Mouse (Mus musculus): ENCODE measurements around the gene Mrpl55. TPM values are rescaled to one million over a fixed set of nuclear protein-coding genes. Genes with fewer than 3 reads are reported as not detected.

Gene Mrpl55
- 87.4 and 96.7 TPM in 2 replicates for polyA plus RNA-seq (2014; fragmentation: Nextera tagmentation; extraction: Ambion mirVana)

DNA sequence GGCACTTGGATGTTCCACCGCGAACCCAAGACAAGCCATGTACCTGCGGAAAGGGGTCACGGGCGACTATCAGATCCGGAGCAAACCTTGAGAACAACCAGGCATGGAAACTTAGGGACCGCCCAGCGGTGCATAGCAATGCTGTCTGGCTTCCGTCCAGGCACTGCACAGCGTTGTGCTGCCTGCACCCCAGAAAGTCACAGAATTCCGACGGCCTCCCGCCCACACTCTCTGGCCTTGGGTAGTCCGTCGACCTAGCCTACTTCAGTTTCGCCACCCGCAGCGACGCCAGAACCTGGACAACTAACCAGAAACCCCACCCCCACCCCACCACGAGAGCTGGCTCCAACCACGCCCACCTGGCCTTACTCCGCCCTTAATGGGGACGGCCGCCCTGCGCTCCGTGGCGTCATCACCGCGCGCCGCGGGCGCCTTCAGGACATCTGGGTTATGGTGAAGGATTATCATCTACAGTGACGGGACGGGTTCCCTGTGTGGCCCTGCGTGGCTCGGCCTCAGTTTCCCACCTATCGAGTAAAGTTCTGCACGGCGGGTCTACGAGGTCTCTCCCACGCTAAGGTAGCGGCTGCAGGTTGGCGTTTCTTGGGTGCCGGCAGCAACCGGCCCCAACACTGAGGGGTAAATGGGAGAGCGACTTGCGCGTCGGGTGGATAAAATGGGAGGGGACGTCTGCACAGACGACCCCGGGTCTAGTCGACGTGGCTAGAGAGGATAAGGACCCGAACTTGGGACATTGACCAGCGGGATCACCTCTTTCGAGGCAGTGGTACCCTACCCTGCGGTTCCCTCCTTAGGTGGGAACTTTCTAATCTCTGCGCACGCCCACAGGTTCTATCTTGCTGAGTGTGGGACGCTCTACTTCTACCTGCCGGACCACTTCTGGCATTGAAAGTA is at the start of gene Mrpl55:
TSS of gene Mrpl55 (plus strand) at position 406 of the 915 bp plus-strand sequence.
- no peaks in the 10 kb centered on the region for H3K9me3 ChIP-seq (ENCODE audit: control insufficient read depth, low read length)
- H3K27me3 ChIP-seq (ENCODE audit: control insufficient read depth, insufficient read depth, low read length), result no peaks in the 10 kb centered on the region
- H3K27ac ChIP-seq (ENCODE audit: low read depth, low read length), result no peak within 1 kb of the TSS
- H3K36me3 ChIP-seq (ENCODE audit: control insufficient read depth, insufficient read depth, low read length), result 0 out of 2 replicates have a peak, but pooled peaks cover 2% of the 10 kb centered on the region
- peak within 1 kb of the TSS; percentile 83 for H3K4me3 ChIP-seq (ENCODE audit: low read depth, low read length)
- H3K4me1 ChIP-seq (replicated peaks; ENCODE audit: control insufficient read depth, insufficient read depth, low read length), result no peaks in the 10 kb centered on the region; the same call in 1 of the 2 replicates
- peak within 1 kb of the TSS; percentile 84 for H3K4me2 ChIP-seq (replicated peaks; ENCODE audit: low read depth, low read length)
- ATAC-seq (ENCODE audit: low FRiP score), result peak; percentile 91
- peak; percentile 98 for DNase-seq (ENCODE audit: low spot score)
- H3K9ac ChIP-seq (ENCODE audit: low read depth, low read length), result peak within 1 kb of the TSS; percentile 75
- WGBS, result under 1% methylated on average over 63 of the region's 63 CpGs

DNA sequence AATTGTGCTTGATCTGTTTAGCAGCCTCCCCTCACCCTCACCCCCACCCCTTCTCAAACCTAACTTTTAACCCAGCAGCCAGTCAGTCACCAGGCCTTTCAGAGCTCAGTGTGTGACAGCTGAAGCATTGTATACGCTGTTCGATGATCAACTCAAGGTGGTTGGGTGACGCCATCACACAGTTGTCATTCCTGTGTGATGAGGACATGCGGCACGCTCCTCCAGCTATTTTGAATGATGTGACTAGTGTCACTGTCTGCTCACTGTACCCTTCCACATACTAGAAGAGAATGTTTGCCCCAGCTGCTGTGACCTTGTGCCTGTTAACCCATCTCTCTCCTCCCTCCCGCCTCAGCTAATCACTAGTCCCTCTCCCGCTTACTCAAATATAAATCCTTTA is 48.1 kb upstream of the Mrpl55 start:
- no peak overlapping the region for H3K4me2 ChIP-seq (replicated peaks; ENCODE audit: low read depth, low read length)
- 92% methylated on average over 7 of the region's 7 CpGs for WGBS
- peaks cover 2% of the 10 kb centered on the region; the same call in 1 of the 2 replicates for H3K36me3 ChIP-seq (ENCODE audit: control insufficient read depth, insufficient read depth, low read length)
- H3K9ac ChIP-seq (ENCODE audit: low read depth, low read length), result no peak overlapping the region
- H3K27ac ChIP-seq (ENCODE audit: low read depth, low read length), result no peak overlapping the region
- ATAC-seq (ENCODE audit: low FRiP score) (no peak), DNase-seq (ENCODE audit: low spot score) (no peak)
- no peaks in the 10 kb centered on the region for H3K9me3 ChIP-seq (ENCODE audit: control insufficient read depth, low read length)
- no peak overlapping the region for H3K4me3 ChIP-seq (ENCODE audit: low read depth, low read length)
- H3K4me1 ChIP-seq (replicated peaks; ENCODE audit: control insufficient read depth, insufficient read depth, low read length), result no peaks in the 10 kb centered on the region
- H3K27me3 ChIP-seq (ENCODE audit: control insufficient read depth, insufficient read depth, low read length), result no peaks in the 10 kb centered on the region

DNA sequence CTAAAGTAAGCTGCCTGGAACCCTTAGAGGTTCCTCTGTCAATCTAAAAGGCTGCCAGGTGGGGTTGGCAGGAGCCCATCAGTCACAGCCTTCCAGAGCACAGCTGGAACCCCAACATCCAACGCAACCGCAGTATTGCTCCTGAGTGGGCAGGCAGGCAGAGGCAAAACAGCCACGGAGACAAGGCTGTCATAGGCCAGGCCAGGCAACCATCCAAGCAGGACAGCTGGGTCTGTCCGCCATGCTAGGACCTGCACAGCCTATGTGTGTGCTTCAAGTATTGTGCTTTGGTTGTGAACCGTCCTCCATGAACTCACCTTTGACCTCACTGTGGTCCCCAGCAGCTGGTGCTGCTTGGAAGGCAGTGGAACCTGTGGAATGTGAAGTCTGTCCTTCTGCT is 46.4 kb upstream of the Mrpl55 start:
- no peak overlapping the region for H3K9ac ChIP-seq (ENCODE audit: low read depth, low read length)
- H3K27ac ChIP-seq (ENCODE audit: low read depth, low read length), result no peak overlapping the region
- no peaks in the 10 kb centered on the region for H3K27me3 ChIP-seq (ENCODE audit: control insufficient read depth, insufficient read depth, low read length)
- H3K4me1 ChIP-seq (replicated peaks; ENCODE audit: control insufficient read depth, insufficient read depth, low read length), result no peaks in the 10 kb centered on the region
- H3K36me3 ChIP-seq (ENCODE audit: control insufficient read depth, insufficient read depth, low read length), result peaks cover 2% of the 10 kb centered on the region; the same call in 1 of the 2 replicates
- WGBS, result 88% methylated on average over 5 of the region's 5 CpGs
- no peak overlapping the region for H3K4me2 ChIP-seq (replicated peaks; ENCODE audit: low read depth, low read length)
- no peak overlapping the region for H3K4me3 ChIP-seq (ENCODE audit: low read depth, low read length)
- no peak for ATAC-seq (ENCODE audit: low FRiP score)
- DNase-seq (ENCODE audit: low spot score), result no peak
- no peaks in the 10 kb centered on the region for H3K9me3 ChIP-seq (ENCODE audit: control insufficient read depth, low read length)

DNA sequence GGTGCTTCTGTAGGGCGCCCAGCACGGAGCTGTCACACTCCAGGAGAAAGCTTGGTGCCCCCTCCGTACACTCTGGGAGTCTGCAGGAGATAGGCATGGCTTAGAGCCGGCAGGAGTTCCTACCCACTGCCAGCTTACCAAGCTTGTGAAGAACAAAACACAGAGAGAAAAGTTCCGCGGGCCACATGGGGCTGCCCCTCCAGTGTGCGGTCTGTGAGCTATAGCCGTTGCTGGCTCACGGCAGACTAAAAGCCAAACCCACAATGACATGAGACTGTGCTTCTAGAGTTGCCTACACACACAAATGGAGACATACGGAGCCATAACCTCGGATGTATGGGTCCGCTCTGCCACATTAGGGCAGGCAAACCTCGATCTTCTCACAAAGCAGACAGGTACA is 43.2 kb upstream of the Mrpl55 start:
- Histone ChIP-seq H3K4me2 (replicated peaks; ENCODE audit: low read depth, low read length) (no peak overlapping the region), H3K9me3 (ENCODE audit: control insufficient read depth, low read length) (no peaks in the 10 kb centered on the region), H3K4me1 (replicated peaks; ENCODE audit: control insufficient read depth, insufficient read depth, low read length) (peaks cover 3% of the 10 kb centered on the region), H3K27ac (ENCODE audit: low read depth, low read length) (no peak overlapping the region), H3K36me3 (ENCODE audit: control insufficient read depth, insufficient read depth, low read length) (peaks cover 2% of the 10 kb centered on the region; the same call in 1 of the 2 replicates), H3K9ac (ENCODE audit: low read depth, low read length) (no peak overlapping the region), H3K4me3 (ENCODE audit: low read depth, low read length) (no peak overlapping the region), H3K27me3 (ENCODE audit: control insufficient read depth, insufficient read depth, low read length) (no peaks in the 10 kb centered on the region)
- DNase-seq (ENCODE audit: low spot score) (no peak), ATAC-seq (ENCODE audit: low FRiP score) (no peak)
- 93% methylated on average over 13 of the region's 13 CpGs for WGBS

DNA sequence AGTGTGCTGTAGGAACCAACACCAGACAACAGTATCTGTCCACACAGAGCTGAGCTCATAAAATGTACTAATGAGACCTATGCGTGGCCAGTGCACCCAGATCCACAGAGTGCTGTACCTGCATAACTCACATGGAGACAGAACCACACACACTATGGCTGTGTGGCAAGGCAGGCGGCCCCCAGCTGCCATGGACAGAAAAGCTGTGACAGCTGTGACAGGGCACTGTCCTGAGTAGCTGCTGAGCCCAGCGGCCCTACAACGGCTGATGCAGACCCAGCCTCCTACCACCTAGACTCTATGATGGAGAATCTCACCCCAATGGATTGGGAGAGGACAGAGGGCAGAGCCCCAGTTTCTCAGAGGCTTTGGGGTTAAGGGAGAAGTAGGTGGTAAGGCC is 42.7 kb upstream of the Mrpl55 start:
- ATAC-seq (ENCODE audit: low FRiP score) (no peak), DNase-seq (ENCODE audit: low spot score) (no peak)
- 93% methylated on average over 4 of the region's 4 CpGs for WGBS
- no peak overlapping the region for H3K4me2 ChIP-seq (replicated peaks; ENCODE audit: low read depth, low read length)
- H3K27ac ChIP-seq (ENCODE audit: low read depth, low read length), result no peak overlapping the region
- H3K4me1 ChIP-seq (replicated peaks; ENCODE audit: control insufficient read depth, insufficient read depth, low read length), result peaks cover 3% of the 10 kb centered on the region
- peaks cover 2% of the 10 kb centered on the region; the same call in 1 of the 2 replicates for H3K36me3 ChIP-seq (ENCODE audit: control insufficient read depth, insufficient read depth, low read length)
- no peak overlapping the region for H3K4me3 ChIP-seq (ENCODE audit: low read depth, low read length)
- H3K27me3 ChIP-seq (ENCODE audit: control insufficient read depth, insufficient read depth, low read length), result no peaks in the 10 kb centered on the region
- H3K9ac ChIP-seq (ENCODE audit: low read depth, low read length), result no peak overlapping the region
- no peaks in the 10 kb centered on the region for H3K9me3 ChIP-seq (ENCODE audit: control insufficient read depth, low read length)

DNA sequence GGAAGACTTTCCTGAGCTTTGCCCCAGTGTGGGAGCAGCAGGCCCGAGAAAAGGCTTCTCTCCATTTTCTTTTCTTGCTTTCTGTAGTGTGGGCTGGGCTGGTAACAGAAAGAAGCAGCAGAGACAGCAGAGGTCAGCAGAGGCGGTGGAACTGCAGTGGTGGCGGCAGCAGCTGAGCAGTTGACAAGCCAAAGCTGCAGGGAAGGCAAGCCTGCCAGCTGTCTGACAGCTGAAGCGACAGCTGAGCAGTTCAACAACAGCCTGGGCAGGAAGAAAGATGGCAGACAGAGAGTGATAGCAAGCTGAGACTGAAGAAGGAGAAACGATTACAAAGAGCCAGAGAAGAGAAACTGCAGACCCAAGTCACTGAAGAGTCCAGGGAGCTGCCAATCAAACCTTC is 40.9 kb upstream of the Mrpl55 start:
- no peak overlapping the region for H3K4me2 ChIP-seq (replicated peaks; ENCODE audit: low read depth, low read length)
- H3K9ac ChIP-seq (ENCODE audit: low read depth, low read length), result no peak overlapping the region
- peaks cover 3% of the 10 kb centered on the region for H3K4me1 ChIP-seq (replicated peaks; ENCODE audit: control insufficient read depth, insufficient read depth, low read length)
- no peak for ATAC-seq (ENCODE audit: low FRiP score)
- H3K27me3 ChIP-seq (ENCODE audit: control insufficient read depth, insufficient read depth, low read length), result no peaks in the 10 kb centered on the region
- H3K9me3 ChIP-seq (ENCODE audit: control insufficient read depth, low read length), result no peaks in the 10 kb centered on the region
- H3K4me3 ChIP-seq (ENCODE audit: low read depth, low read length), result no peak overlapping the region
- H3K36me3 ChIP-seq (ENCODE audit: control insufficient read depth, insufficient read depth, low read length), result peaks cover 2% of the 10 kb centered on the region; the same call in 1 of the 2 replicates
- no peak for DNase-seq (ENCODE audit: low spot score)
- no peak overlapping the region for H3K27ac ChIP-seq (ENCODE audit: low read depth, low read length)
- 80% methylated on average over 5 of the region's 5 CpGs for WGBS

DNA sequence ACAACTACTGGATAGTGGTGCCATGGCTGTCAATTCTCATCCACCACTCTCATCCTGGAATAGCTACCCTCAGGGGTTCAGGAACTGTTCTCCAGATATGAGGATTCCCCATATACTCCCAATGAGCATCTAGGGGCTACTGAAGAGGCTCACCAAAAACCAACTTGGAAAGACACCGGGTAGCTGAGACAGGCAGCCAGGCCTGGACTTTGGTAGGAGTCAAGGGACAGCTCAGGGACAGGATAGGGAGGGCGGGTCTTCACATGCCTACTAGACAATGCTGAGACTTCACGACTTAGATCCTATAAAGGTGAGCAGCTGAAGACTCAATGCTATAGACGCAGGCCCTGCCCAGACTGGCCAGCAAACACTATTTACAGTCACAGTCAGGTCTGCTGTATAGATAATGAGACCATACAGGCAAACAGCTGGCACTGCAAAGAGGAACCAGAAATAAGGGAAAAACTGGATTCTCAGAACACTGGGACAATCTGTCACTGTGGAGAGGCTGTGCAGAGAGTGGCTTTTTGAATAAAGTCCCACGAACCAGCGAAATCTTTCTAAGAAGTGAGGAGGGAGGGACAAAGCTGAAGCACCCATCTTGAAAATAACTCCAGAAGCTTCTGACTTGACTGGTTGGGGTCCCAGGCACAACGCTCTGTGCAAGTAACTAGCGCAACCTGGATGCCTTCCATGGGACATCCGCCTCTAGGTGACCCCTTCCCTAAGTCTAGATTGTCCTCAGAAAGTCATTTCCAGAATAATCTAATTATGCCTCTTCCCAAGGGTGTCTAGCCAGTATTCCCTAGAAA is 39.6 kb upstream of the Mrpl55 start:
- no peaks in the 10 kb centered on the region for H3K27me3 ChIP-seq (ENCODE audit: control insufficient read depth, insufficient read depth, low read length)
- ATAC-seq (ENCODE audit: low FRiP score) (no peak; the same call in 1 of the 2 replicates), DNase-seq (ENCODE audit: low spot score) (no peak)
- H3K4me1 ChIP-seq (replicated peaks; ENCODE audit: control insufficient read depth, insufficient read depth, low read length), result peaks cover 3% of the 10 kb centered on the region
- H3K4me2 ChIP-seq (replicated peaks; ENCODE audit: low read depth, low read length), result peak overlapping the region; percentile 59
- peak overlapping the region; percentile 54; the same call in 1 of the 2 replicates for H3K9ac ChIP-seq (ENCODE audit: low read depth, low read length)
- H3K36me3 ChIP-seq (ENCODE audit: control insufficient read depth, insufficient read depth, low read length), result peaks cover 2% of the 10 kb centered on the region; the same call in 1 of the 2 replicates
- peak overlapping the region; percentile 71 for H3K4me3 ChIP-seq (ENCODE audit: low read depth, low read length)
- peak overlapping the region; percentile 94; the same call in 1 of the 2 replicates for H3K27ac ChIP-seq (ENCODE audit: low read depth, low read length)
- 65% methylated on average over 9 of the region's 9 CpGs for WGBS
- no peaks in the 10 kb centered on the region for H3K9me3 ChIP-seq (ENCODE audit: control insufficient read depth, low read length)

Measured in hindbrain, embryonic 11.5 days (tissue).